Mouse (Mus musculus): Measurements from ENCODE around the gene Sln. TPM values are rescaled to one million over a fixed set of nuclear protein-coding genes. Genes with fewer than 3 reads are reported as not detected.

Gene Sln
- polyA plus RNA-seq, 1 experiment from 2014 or later: 0.20 TPM

GRCm38 (mm10) chr9:53890075-53890474, 40.1 kb downstream of the Sln start:
- no peak overlapping the region for H3K4me3 ChIP-seq (replicated peaks; ENCODE audit: low read length)
- H3K27me3 ChIP-seq (ENCODE audit: control insufficient read depth, insufficient read depth, low read length): no peaks in the 10 kb centered on the region
- DNase-seq (ENCODE audit: low spot score) (peak; percentile 82), ATAC-seq (ENCODE audit: low FRiP score) (peak; percentile 55; the same call in 1 of the 2 replicates)
- H3K9ac ChIP-seq: no peak overlapping the region
- 0 out of 2 replicates have a peak, but pooled peaks cover 8% of the 10 kb centered on the region for H3K9me3 ChIP-seq (ENCODE audit: control insufficient read depth, low read length)
- no peak overlapping the region for H3K27ac ChIP-seq
- H3K4me1 ChIP-seq (replicated peaks; ENCODE audit: control insufficient read depth, insufficient read depth, low read length): no peaks in the 10 kb centered on the region
- no peak overlapping the region for H3K4me2 ChIP-seq (replicated peaks)
- 4% methylated on average over 1 of the region's 1 CpGs for WGBS
- no peaks in the 10 kb centered on the region for H3K36me3 ChIP-seq (replicated peaks; ENCODE audit: control insufficient read depth, insufficient read depth)

- Histone ChIP-seq H3K4me1 (replicated peaks; ENCODE audit: control insufficient read depth, insufficient read depth, low read length) (no peaks in the 10 kb centered on the region), H3K9ac (no peak overlapping the region), H3K27me3 (ENCODE audit: control insufficient read depth, insufficient read depth, low read length) (no peaks in the 10 kb centered on the region), H3K36me3 (replicated peaks; ENCODE audit: control insufficient read depth, insufficient read depth) (no peaks in the 10 kb centered on the region), H3K4me2 (replicated peaks) (no peak overlapping the region), H3K27ac (no peak overlapping the region), H3K9me3 (ENCODE audit: control insufficient read depth, low read length) (0 out of 2 replicates have a peak, but pooled peaks cover 8% of the 10 kb centered on the region), H3K4me3 (replicated peaks; ENCODE audit: low read length) (no peak overlapping the region)
- WGBS: 73% methylated on average over 7 of the region's 7 CpGs
- DNase-seq (ENCODE audit: low spot score) (no peak), ATAC-seq (ENCODE audit: low FRiP score) (no peak)
Measured at GRCm38 (mm10) chr9:53895827-53896226, 45.9 kb downstream of the Sln start.

- ATAC-seq (ENCODE audit: low FRiP score) (no peak), DNase-seq (ENCODE audit: low spot score) (no peak)
- no peak overlapping the region for H3K4me2 ChIP-seq (replicated peaks)
- no peaks in the 10 kb centered on the region for H3K27me3 ChIP-seq (ENCODE audit: control insufficient read depth, insufficient read depth, low read length)
- no peaks in the 10 kb centered on the region; the same call in 1 of the 2 replicates for H3K4me1 ChIP-seq (replicated peaks; ENCODE audit: control insufficient read depth, insufficient read depth, low read length)
- H3K36me3 ChIP-seq (replicated peaks; ENCODE audit: control insufficient read depth, insufficient read depth): no peaks in the 10 kb centered on the region
- 77% methylated on average over 6 of the region's 6 CpGs for WGBS
- H3K9ac ChIP-seq: no peak overlapping the region
- H3K27ac ChIP-seq: no peak overlapping the region
- no peak overlapping the region for H3K4me3 ChIP-seq (replicated peaks; ENCODE audit: low read length)
- no peaks in the 10 kb centered on the region for H3K9me3 ChIP-seq (ENCODE audit: control insufficient read depth, low read length)
Measured at GRCm38 (mm10) chr9:53899836-53900235, 49.9 kb downstream of the Sln start.

GRCm38 (mm10) chr9:53903215-53903842, 53.4 kb downstream of the Sln start:
- no peak for DNase-seq (ENCODE audit: low spot score)
- Histone ChIP-seq H3K27me3 (ENCODE audit: control insufficient read depth, insufficient read depth, low read length) (no peaks in the 10 kb centered on the region), H3K4me1 (replicated peaks; ENCODE audit: control insufficient read depth, insufficient read depth, low read length) (no peaks in the 10 kb centered on the region; the same call in 1 of the 2 replicates), H3K9ac (no peak overlapping the region), H3K4me3 (replicated peaks; ENCODE audit: low read length) (no peak overlapping the region), H3K9me3 (ENCODE audit: control insufficient read depth, low read length) (no peaks in the 10 kb centered on the region), H3K4me2 (replicated peaks) (no peak overlapping the region), H3K36me3 (replicated peaks; ENCODE audit: control insufficient read depth, insufficient read depth) (no peaks in the 10 kb centered on the region), H3K27ac (0 out of 2 replicates have a peak overlapping the region, but pooled peaks have one; percentile 20)
- 76% methylated on average over 7 of the region's 7 CpGs for WGBS
- no peak for ATAC-seq (ENCODE audit: low FRiP score)

Other genes starting within 250 kb of the Sln start
- 168 and 208 TPM in 2 replicates for gene Acat1, start 239.8 kb upstream of the Sln start, polyA plus RNA-seq (2014; fragmentation: Nextera tagmentation; extraction: Ambion mirVana)
- gene Cul5, start 180.2 kb upstream of the Sln start, polyA plus RNA-seq (2014; fragmentation: Nextera tagmentation; extraction: Ambion mirVana): 59.9 and 62.2 TPM in 2 replicates
- gene Rab39, start 143.9 kb upstream of the Sln start, polyA plus RNA-seq (2014; fragmentation: Nextera tagmentation; extraction: Ambion mirVana): 3.1 and 3.2 TPM in 2 replicates
- 18.1 and 21.2 TPM in 2 replicates for gene Slc35f2, start 78.6 kb upstream of the Sln start, polyA plus RNA-seq (2014; fragmentation: Nextera tagmentation; extraction: Ambion mirVana)
- gene Elmod1, start 125.1 kb downstream of the Sln start, polyA plus RNA-seq (2014; fragmentation: Nextera tagmentation; extraction: Ambion mirVana): 20.0 and 23.9 TPM in 2 replicates
- 0.88 and 1.4 TPM in 2 replicates for gene Tnfaip8l3, start 218.2 kb downstream of the Sln start, polyA plus RNA-seq (2014; fragmentation: Nextera tagmentation; extraction: Ambion mirVana)

Data from hindbrain, embryonic 14.5 days (tissue).